ENCODE assay signal across 9 mouse cellular contexts in genomic region chr19:5559631-5560456, GRCm38 (mm10). TPM values are rescaled to one million over a fixed set of nuclear protein-coding genes. Genes with fewer than 3 reads are reported as not detected.
A peak's percentile ranks its signal among the peaks of the same experiment; 100 is the strongest.
DNase-seq lines count a peak whose midpoint lies in the region; ATAC-seq and TF ChIP-seq lines count a peak whose summit lies in the region.
"Had no signal": no experiment of that assay in that cellular context is flagged by ENCODE, and none has a peak within 500 bp of the region (broad histone marks: within the 10 kb centered on the region; RNA-seq: fewer than 3 reads in every experiment).

No protein-coding gene starts in this region.

- H3K27ac ChIP-seq in heart, embryonic 11.5 days (ENCODE audit: low read depth, low read length): no peak overlapping the region
- H3K27ac ChIP-seq in bone marrow macrophage, adult 2 months (ENCODE audit: insufficient read depth, low read depth, low read length): no peak overlapping the region
- H3K27ac ChIP-seq in hindbrain, embryonic 15.5 days (replicated peaks): no peak overlapping the region
- H3K27ac ChIP-seq in liver, embryonic 16.5 days (ENCODE audit: low read length): no peak overlapping the region

- peaks cover 90% of the 10 kb centered on the region for H3K27me3 ChIP-seq in heart, embryonic 11.5 days (ENCODE audit: control insufficient read depth, insufficient read depth, low read length)
- peaks cover 89% of the 10 kb centered on the region for H3K27me3 ChIP-seq in hindbrain, embryonic 15.5 days
- H3K27me3 ChIP-seq in liver, embryonic 16.5 days (ENCODE audit: control insufficient read depth, insufficient read depth, low read depth, low read length): peaks cover 79% of the 10 kb centered on the region

- H3K4me3 ChIP-seq in heart, embryonic 11.5 days (ENCODE audit: low read depth, low read length): peak overlapping the region; percentile 42
- H3K4me3 ChIP-seq in bone marrow macrophage, adult 2 months (ENCODE audit: insufficient read depth, low read length): peak overlapping the region; percentile 28
- peak overlapping the region; percentile 42 for H3K4me3 ChIP-seq in hindbrain, embryonic 15.5 days
- H3K4me3 ChIP-seq in liver, embryonic 16.5 days (ENCODE audit: low read depth, low read length): peak overlapping the region; percentile 37

- peaks cover 12% of the 10 kb centered on the region for H3K4me1 ChIP-seq in heart, embryonic 11.5 days (ENCODE audit: control insufficient read depth, insufficient read depth, low read length)
- no peaks in the 10 kb centered on the region for H3K4me1 ChIP-seq in bone marrow macrophage, adult 2 months (ENCODE audit: control insufficient read depth, insufficient read depth, low read length)
- peaks cover 17% of the 10 kb centered on the region for H3K4me1 ChIP-seq in hindbrain, embryonic 15.5 days (replicated peaks)
- H3K4me1 ChIP-seq in liver, embryonic 16.5 days (ENCODE audit: control insufficient read depth, low read depth, low read length): peaks cover 10% of the 10 kb centered on the region

- DNase-seq in heart, postnatal 25 days (ENCODE audit: low spot score): no peak
- DNase-seq in adrenal gland, postnatal 36 days: no peak
- no peak for DNase-seq in left cerebral cortex, adult 18-20 months (ENCODE audit: low spot score in 2 of 2)
- DNase-seq in thymus, postnatal 14 days: no peak

- intact Hi-C loops in heart, postnatal 25 days (cut with DNase I): no loop called here

- peak overlapping the region; percentile 11; the same call in 1 of the 2 replicates for H3K9ac ChIP-seq in heart, embryonic 11.5 days (ENCODE audit: low read depth, low read length)
- peak overlapping the region; percentile 2; the same call in 1 of the 2 replicates for H3K9ac ChIP-seq in hindbrain, embryonic 15.5 days
- H3K9ac ChIP-seq in liver, embryonic 16.5 days (ENCODE audit: low read depth, low read length): no peak overlapping the region

- TF ChIP-seq POLR2A in bone marrow macrophage, adult 2 months (IDR thresholded peaks at IDR 0.05; ENCODE audit: borderline replicate concordance, low read depth, low read length): no peak

- no peaks in the 10 kb centered on the region for H3K9me3 ChIP-seq in heart, embryonic 11.5 days (replicated peaks; ENCODE audit: control insufficient read depth, low read length)
- no peaks in the 10 kb centered on the region for H3K9me3 ChIP-seq in hindbrain, embryonic 15.5 days
- H3K9me3 ChIP-seq in liver, embryonic 16.5 days (replicated peaks; ENCODE audit: control insufficient read depth, low read length): no peaks in the 10 kb centered on the region

- no peak for TF ChIP-seq CTCF in bone marrow macrophage, adult 2 months (IDR thresholded peaks at IDR 0.05; ENCODE audit: low read depth, low read length)

- ATAC-seq in heart, embryonic 11.5 days (replicated peaks; ENCODE audit: insufficient number of reproducible peaks, low FRiP score, low TSS enrichment): no peak
- ATAC-seq in hindbrain, embryonic 15.5 days (ENCODE audit: low FRiP score, low read depth): no peak
- ATAC-seq in liver, embryonic 16.5 days (ENCODE audit: low read depth): no peak

- H3K4me2 ChIP-seq in heart, embryonic 11.5 days: peak overlapping the region; percentile 67
- H3K4me2 ChIP-seq in hindbrain, embryonic 15.5 days: peak overlapping the region; percentile 88
- H3K4me2 ChIP-seq in liver, embryonic 16.5 days (ENCODE audit: low read depth, low read length): peak overlapping the region; percentile 55

- WGBS in heart, embryonic 11.5 days (ENCODE audit: insufficient replicate concordance): 1% methylated on average over 69 of the region's 69 CpGs
- under 1% methylated on average over 69 of the region's 69 CpGs for WGBS in hindbrain, embryonic 15.5 days
- 1% methylated on average over 69 of the region's 69 CpGs for WGBS in liver, embryonic 16.5 days (ENCODE audit: insufficient replicate concordance)

- no peaks in the 10 kb centered on the region for H3K36me3 ChIP-seq in heart, embryonic 11.5 days (ENCODE audit: control insufficient read depth, insufficient read depth, low read length)
- no peaks in the 10 kb centered on the region for H3K36me3 ChIP-seq in hindbrain, embryonic 15.5 days
- H3K36me3 ChIP-seq in liver, embryonic 16.5 days (ENCODE audit: control insufficient read depth, insufficient read depth): no peaks in the 10 kb centered on the region

RNA-seq across cellular contexts. Expression of gene Ovol1, which starts 0.6 kb away (rescaled TPM):
- 0.29 TPM in 1 of 2 replicates, not detected in the other for polyA plus RNA-seq in heart, embryonic 11.5 days (2014; fragmentation: Nextera tagmentation; extraction: Ambion mirVana)
- not detected for total RNA-seq in heart, postnatal 25 days (2021)
- polyA plus RNA-seq in bone marrow macrophage, adult 2 months (2012; ENCODE audit: insufficient read depth, insufficient read length, missing spikeins): not detected in 2 replicates
- 0.08 TPM in 1 of 2 replicates, not detected in the other for polyA plus RNA-seq in hindbrain, embryonic 15.5 days (2015; fragmentation: Nextera tagmentation; extraction: Ambion mirVana)
- polyA plus RNA-seq in liver, embryonic 16.5 days (2015; fragmentation: Nextera tagmentation; extraction: Ambion mirVana): 0.04 and 0.31 TPM in 2 replicates
- not detected for total RNA-seq in adrenal gland, postnatal 36 days (2021)
- total RNA-seq in left cerebral cortex, adult 18-20 months (2021): not detected
- total RNA-seq: heart, adult 18-20 months had no signal

RNA-seq across cellular contexts. Expression of gene Ap5b1, which starts 8.0 kb away (rescaled TPM):
- 1.8 and 2.3 TPM in 2 replicates for polyA plus RNA-seq in heart, embryonic 11.5 days (2014; fragmentation: Nextera tagmentation; extraction: Ambion mirVana)
- 1 to 10 TPM; 3.0 to 3.2 TPM for total RNA-seq in heart, postnatal 25 days (2021)
- polyA plus RNA-seq in bone marrow macrophage, adult 2 months (2012; ENCODE audit: insufficient read depth, insufficient read length, missing spikeins): 13.5 and 14.4 TPM in 2 replicates
- 3.1 and 3.7 TPM in 2 replicates for polyA plus RNA-seq in hindbrain, embryonic 15.5 days (2015; fragmentation: Nextera tagmentation; extraction: Ambion mirVana)
- polyA plus RNA-seq in liver, embryonic 16.5 days (2015; fragmentation: Nextera tagmentation; extraction: Ambion mirVana): 3.5 and 4.4 TPM in 2 replicates
- 1 to 10 TPM; 7.8 to 8.3 TPM for total RNA-seq in adrenal gland, postnatal 36 days (2021)
- total RNA-seq in left cerebral cortex, adult 18-20 months (2021): 1 to 10 TPM; 5.7 to 6.1 TPM

RNA-seq across cellular contexts. Expression of gene Rnaseh2c, which starts 41.8 kb away (rescaled TPM):
- 97.1 and 106 TPM in 2 replicates for polyA plus RNA-seq in heart, embryonic 11.5 days (2014; fragmentation: Nextera tagmentation; extraction: Ambion mirVana)
- total RNA-seq in heart, postnatal 25 days (2021): 10 to 100 TPM; 43.7 to 49.7 TPM
- 82.4 and 102 TPM in 2 replicates for polyA plus RNA-seq in bone marrow macrophage, adult 2 months (2012; ENCODE audit: insufficient read depth, insufficient read length, missing spikeins)
- 66.6 and 67.4 TPM in 2 replicates for polyA plus RNA-seq in hindbrain, embryonic 15.5 days (2015; fragmentation: Nextera tagmentation; extraction: Ambion mirVana)
- 92.2 and 115 TPM in 2 replicates for polyA plus RNA-seq in liver, embryonic 16.5 days (2015; fragmentation: Nextera tagmentation; extraction: Ambion mirVana)
- 100 to 1,000 TPM; 124 to 139 TPM for total RNA-seq in adrenal gland, postnatal 36 days (2021)
- total RNA-seq in left cerebral cortex, adult 18-20 months (2021): 10 to 100 TPM; 83.1 to 83.4 TPM

RNA-seq across cellular contexts. Expression of gene Snx32, which starts 49.5 kb away (rescaled TPM):
- 14.0 and 16.7 TPM in 2 replicates for polyA plus RNA-seq in heart, embryonic 11.5 days (2014; fragmentation: Nextera tagmentation; extraction: Ambion mirVana)
- total RNA-seq in heart, postnatal 25 days (2021): 1 to 10 TPM; 6.2 to 8.1 TPM
- 34.1 and 43.8 TPM in 2 replicates for polyA plus RNA-seq in bone marrow macrophage, adult 2 months (2012; ENCODE audit: insufficient read depth, insufficient read length, missing spikeins)
- polyA plus RNA-seq in hindbrain, embryonic 15.5 days (2015; fragmentation: Nextera tagmentation; extraction: Ambion mirVana): 94.6 and 99.8 TPM in 2 replicates
- 5.7 and 7.2 TPM in 2 replicates for polyA plus RNA-seq in liver, embryonic 16.5 days (2015; fragmentation: Nextera tagmentation; extraction: Ambion mirVana)
- 10 to 100 TPM; 11.1 to 12.1 TPM for total RNA-seq in adrenal gland, postnatal 36 days (2021)
- 10 to 100 TPM; 88.3 TPM for total RNA-seq in left cerebral cortex, adult 18-20 months (2021)

RNA-seq across cellular contexts. Expression of gene Kat5, which starts 50.2 kb away (rescaled TPM):
- polyA plus RNA-seq in heart, embryonic 11.5 days (2014; fragmentation: Nextera tagmentation; extraction: Ambion mirVana): 20.9 and 23.4 TPM in 2 replicates
- total RNA-seq in heart, postnatal 25 days (2021): 10 to 100 TPM; 24.8 to 26.5 TPM
- polyA plus RNA-seq in bone marrow macrophage, adult 2 months (2012; ENCODE audit: insufficient read depth, insufficient read length, missing spikeins): 56.1 and 56.6 TPM in 2 replicates
- polyA plus RNA-seq in hindbrain, embryonic 15.5 days (2015; fragmentation: Nextera tagmentation; extraction: Ambion mirVana): 67.2 and 69.2 TPM in 2 replicates
- 15.9 and 16.4 TPM in 2 replicates for polyA plus RNA-seq in liver, embryonic 16.5 days (2015; fragmentation: Nextera tagmentation; extraction: Ambion mirVana)
- 10 to 100 TPM; 66.2 to 68.2 TPM for total RNA-seq in adrenal gland, postnatal 36 days (2021)
- 10 to 100 TPM; 92.6 to 96.3 TPM for total RNA-seq in left cerebral cortex, adult 18-20 months (2021)
